Mouse (Mus musculus) forebrain, embryonic 12.5 days (tissue): ENCODE measurements around the gene Ift172. TPM values are rescaled to one million over a fixed set of nuclear protein-coding genes. Genes with fewer than 3 reads are reported as not detected.

Source experiments
- polyA plus RNA-seq: library from polyadenylated mRNA; unstranded; fragments of >200 nt; fragmentation: Nextera tagmentation; extraction: Ambion mirVana; gene quantifications from 2 replicates; pipeline ENCODE4 v1.2.1, GENCODE M21; 2016

Ift172 gene
- polyA plus RNA-seq, 1 experiment from 2014 or later, result 46.1 TPM

Other genes with a start within 250 kb of the Ift172 start
- gene Atraid, start 242.8 kb downstream of the Ift172 start, polyA plus RNA-seq, result 96.6 and 100 TPM in 2 replicates
- gene Slc5a6, start 242.2 kb downstream of the Ift172 start, polyA plus RNA-seq, result 11.1 and 12.1 TPM in 2 replicates
- gene Cad, start 236.3 kb downstream of the Ift172 start, polyA plus RNA-seq, result 45.4 and 54.1 TPM in 2 replicates
- gene Dnajc5g, start 184.8 kb downstream of the Ift172 start, polyA plus RNA-seq, result not detected in 2 replicates
- gene Slc30a3, start 182.9 kb downstream of the Ift172 start, polyA plus RNA-seq, result 2.3 and 2.9 TPM in 2 replicates
- gene Trim54, start 174.4 kb downstream of the Ift172 start, polyA plus RNA-seq, result not detected in 2 replicates
- not detected in 2 replicates for gene Ucn, start 152.3 kb downstream of the Ift172 start, polyA plus RNA-seq
- gene Mpv17, start 136.9 kb downstream of the Ift172 start, polyA plus RNA-seq, result 47.0 and 47.2 TPM in 2 replicates
- 1.7 and 2.1 TPM in 2 replicates for gene Gm29609, start 111.2 kb downstream of the Ift172 start, polyA plus RNA-seq
- gene Gtf3c2, start 111.0 kb downstream of the Ift172 start, polyA plus RNA-seq, result 102 and 110 TPM in 2 replicates
- 138 and 141 TPM in 2 replicates for gene Snx17, start 97.9 kb downstream of the Ift172 start, polyA plus RNA-seq
- 65.0 and 72.0 TPM in 2 replicates for gene Eif2b4, start 97.7 kb downstream of the Ift172 start, polyA plus RNA-seq
- 14.3 and 17.7 TPM in 2 replicates for gene Zfp513, start 88.8 kb downstream of the Ift172 start, polyA plus RNA-seq
- gene Ppm1g, start 70.4 kb downstream of the Ift172 start, polyA plus RNA-seq, result 169 TPM in 2 replicates
- 137 and 139 TPM in 2 replicates for gene Nrbp1, start 50.3 kb downstream of the Ift172 start, polyA plus RNA-seq
- 0.54 and 0.89 TPM in 2 replicates for gene Gm9970, start 49.9 kb downstream of the Ift172 start, polyA plus RNA-seq
- gene Krtcap3, start 39.4 kb downstream of the Ift172 start, polyA plus RNA-seq, result 4.7 and 6.7 TPM in 2 replicates
- gene Fndc4, start 5.0 kb upstream of the Ift172 start, polyA plus RNA-seq, result 62.2 and 66.3 TPM in 2 replicates
- gene Gckr, start 6.3 kb upstream of the Ift172 start, polyA plus RNA-seq, result 0.24 TPM in 1 of 2 replicates, not detected in the other
- 93.9 and 100 TPM in 2 replicates for gene Zfp512, start 161.3 kb upstream of the Ift172 start, polyA plus RNA-seq
- gene 4930548H24Rik, start 194.6 kb upstream of the Ift172 start, polyA plus RNA-seq, result not detected in 2 replicates
- gene Gpn1, start 203.6 kb upstream of the Ift172 start, polyA plus RNA-seq, result 78.7 and 79.3 TPM in 2 replicates
- 33.6 and 34.0 TPM in 2 replicates for gene Slc4a1ap, start 235.9 kb upstream of the Ift172 start, polyA plus RNA-seq
- 29.8 and 30.1 TPM in 2 replicates for gene Supt7l, start 236.7 kb upstream of the Ift172 start, polyA plus RNA-seq